Mouse (Mus musculus): ENCODE results near the gene Olfr373. TPM values are rescaled to one million over a fixed set of nuclear protein-coding genes. Genes with fewer than 3 reads are reported as not detected.
"Not testable (repeated sequence)": the region's sequence is repeated elsewhere in the genome, so short reads cannot be mapped to it uniquely, and the experiment has no call there.

Gene Olfr373
- polyA plus RNA-seq, 1 experiment, result not detected

GRCm38 (mm10) chr8:72105165-72105564, 22.2 kb downstream of the Olfr373 start:
- H3K79me2 ChIP-seq (ENCODE audit: control insufficient read depth, insufficient read depth), result no peaks in the 10 kb centered on the region
- H3K4me3 ChIP-seq (ENCODE audit: insufficient read depth, poor library complexity, severe bottlenecking), result no peak overlapping the region

GRCm38 (mm10) chr8:72106740-72107139, 23.8 kb downstream of the Olfr373 start, which contains the start of gene Olfr374:
Gene Olfr374, plus strand, starts transcription at chr8:72107040.
- no peaks in the 10 kb centered on the region for H3K79me2 ChIP-seq (ENCODE audit: control insufficient read depth, insufficient read depth)
- no peak for TF ChIP-seq MYOG (IDR thresholded peaks at IDR 0.05; ENCODE audit: control insufficient read depth, extremely low read depth, insufficient read length)
- no peak for TF ChIP-seq USF1 (IDR thresholded peaks at IDR 0.05; ENCODE audit: low read depth)
- TF ChIP-seq CEBPB (IDR thresholded peaks at IDR 0.05; ENCODE audit: low read depth), result no peak
- no peaks in the 10 kb centered on the region for H3K79me3 ChIP-seq (ENCODE audit: low read depth)
- H3K27me3 ChIP-seq (ENCODE audit: control insufficient read depth, insufficient read depth, insufficient read length), result peaks cover 11% of the 10 kb centered on the region
- H3K36me3 ChIP-seq (ENCODE audit: control insufficient read depth, insufficient read depth), result no peaks in the 10 kb centered on the region
- no peak within 1 kb of the TSS for H3K4me3 ChIP-seq (ENCODE audit: insufficient read depth, poor library complexity, severe bottlenecking)
- H3ac ChIP-seq (ENCODE audit: control insufficient read depth, insufficient read length, low read depth), result no peak within 1 kb of the TSS

More at GRCm38 (mm10) chr8:72105165-72105564, 22.2 kb downstream of the Olfr373 start:
- H3K79me3 ChIP-seq (ENCODE audit: low read depth), result no peaks in the 10 kb centered on the region
- no peaks in the 10 kb centered on the region for H3K36me3 ChIP-seq (ENCODE audit: control insufficient read depth, insufficient read depth)
- H3K27me3 ChIP-seq (ENCODE audit: control insufficient read depth, insufficient read depth, insufficient read length), result peaks cover 11% of the 10 kb centered on the region
- TF ChIP-seq MYOG (IDR thresholded peaks at IDR 0.05; ENCODE audit: control insufficient read depth, extremely low read depth, insufficient read length) (no peak), FOSL1 (IDR thresholded peaks at IDR 0.05; ENCODE audit: insufficient read depth, low read length, poor library complexity, severe bottlenecking) (no peak), MAX (IDR thresholded peaks at IDR 0.05) (no peak), CTCF (IDR thresholded peaks at IDR 0.05; ENCODE audit: control insufficient read depth, insufficient read depth, insufficient read length) (no peak), MYOD1 (IDR thresholded peaks at IDR 0.05; ENCODE audit: control insufficient read depth, insufficient read length, low read depth) (no peak), USF1 (IDR thresholded peaks at IDR 0.05; ENCODE audit: low read depth) (no peak), CEBPB (IDR thresholded peaks at IDR 0.05; ENCODE audit: low read depth) (no peak)
- H3ac ChIP-seq (ENCODE audit: control insufficient read depth, insufficient read length, low read depth), result no peak overlapping the region

- Histone ChIP-seq H3K4me3 (ENCODE audit: insufficient read depth, poor library complexity, severe bottlenecking) (no peak overlapping the region), H3K27me3 (ENCODE audit: control insufficient read depth, insufficient read depth, insufficient read length) (peaks cover 4% of the 10 kb centered on the region), H3K79me2 (ENCODE audit: control insufficient read depth, insufficient read depth) (no peaks in the 10 kb centered on the region), H3ac (ENCODE audit: control insufficient read depth, insufficient read length, low read depth) (no peak overlapping the region), H3K79me3 (ENCODE audit: low read depth) (no peaks in the 10 kb centered on the region), H3K36me3 (ENCODE audit: control insufficient read depth, insufficient read depth) (no peaks in the 10 kb centered on the region)
- TF ChIP-seq MYOG (IDR thresholded peaks at IDR 0.05; ENCODE audit: control insufficient read depth, extremely low read depth, insufficient read length) (no peak), MYOD1 (IDR thresholded peaks at IDR 0.05; ENCODE audit: control insufficient read depth, insufficient read length, low read depth) (no peak), CEBPB (IDR thresholded peaks at IDR 0.05; ENCODE audit: low read depth) (no peak)
Measured at GRCm38 (mm10) chr8:72110876-72111275, 27.9 kb downstream of the Olfr373 start.

DNA sequence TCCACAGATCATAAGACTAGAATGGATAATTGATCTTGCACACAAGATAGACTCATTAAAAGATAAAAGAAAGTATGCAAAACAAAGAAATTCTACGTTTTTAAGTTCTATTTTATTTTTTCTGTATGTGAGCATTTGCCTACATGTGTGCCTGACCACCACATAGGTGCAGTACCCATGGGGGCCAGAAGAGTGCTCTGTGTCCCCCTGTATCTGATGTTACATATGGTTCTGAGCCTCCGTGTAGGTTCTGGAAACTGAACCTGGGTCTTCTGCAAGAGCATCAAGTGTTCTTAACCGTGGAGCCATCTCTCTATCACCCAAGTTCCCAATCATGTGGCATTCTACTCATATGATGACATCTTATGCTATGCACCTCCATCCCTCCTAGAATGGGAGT, 29.5 kb downstream of the Olfr373 start:
- no peaks in the 10 kb centered on the region for H3K79me3 ChIP-seq (ENCODE audit: low read depth)
- TF ChIP-seq MYOD1 (IDR thresholded peaks at IDR 0.05; ENCODE audit: control insufficient read depth, insufficient read length, low read depth), result no peak
- no peak for TF ChIP-seq FOSL1 (IDR thresholded peaks at IDR 0.05; ENCODE audit: insufficient read depth, low read length, poor library complexity, severe bottlenecking)
- TF ChIP-seq CTCF (IDR thresholded peaks at IDR 0.05; ENCODE audit: control insufficient read depth, insufficient read depth, insufficient read length), result no peak
- H3K27me3 ChIP-seq (ENCODE audit: control insufficient read depth, insufficient read depth, insufficient read length), result no peaks in the 10 kb centered on the region
- no peaks in the 10 kb centered on the region for H3K79me2 ChIP-seq (ENCODE audit: control insufficient read depth, insufficient read depth)
- no peaks in the 10 kb centered on the region for H3K36me3 ChIP-seq (ENCODE audit: control insufficient read depth, insufficient read depth)
- no peak overlapping the region for H3ac ChIP-seq (ENCODE audit: control insufficient read depth, insufficient read length, low read depth)
- no peak overlapping the region for H3K4me3 ChIP-seq (ENCODE audit: insufficient read depth, poor library complexity, severe bottlenecking)

GRCm38 (mm10) chr8:72115202-72115601, 32.2 kb downstream of the Olfr373 start:
- Histone ChIP-seq H3K79me2 (ENCODE audit: control insufficient read depth, insufficient read depth) (no peaks in the 10 kb centered on the region), H3K79me3 (ENCODE audit: low read depth) (no peaks in the 10 kb centered on the region), H3K36me3 (ENCODE audit: control insufficient read depth, insufficient read depth) (no peaks in the 10 kb centered on the region), H3K27me3 (ENCODE audit: control insufficient read depth, insufficient read depth, insufficient read length) (no peaks in the 10 kb centered on the region), H3K4me3 (ENCODE audit: insufficient read depth, poor library complexity, severe bottlenecking) (no peak overlapping the region), H3ac (ENCODE audit: control insufficient read depth, insufficient read length, low read depth) (no peak overlapping the region)
- TF ChIP-seq MYOD1 (IDR thresholded peaks at IDR 0.05; ENCODE audit: control insufficient read depth, insufficient read length, low read depth) (no peak), MYOG (IDR thresholded peaks at IDR 0.05; ENCODE audit: control insufficient read depth, extremely low read depth, insufficient read length) (no peak), USF1 (IDR thresholded peaks at IDR 0.05; ENCODE audit: low read depth) (no peak), FOSL1 (IDR thresholded peaks at IDR 0.05; ENCODE audit: insufficient read depth, low read length, poor library complexity, severe bottlenecking) (no peak), CTCF (IDR thresholded peaks at IDR 0.05; ENCODE audit: control insufficient read depth, insufficient read depth, insufficient read length) (no peak), CEBPB (IDR thresholded peaks at IDR 0.05; ENCODE audit: low read depth) (no peak), MAX (IDR thresholded peaks at IDR 0.05) (no peak)

GRCm38 (mm10) chr8:72118616-72119015, 35.6 kb downstream of the Olfr373 start:
- Histone ChIP-seq H3ac (ENCODE audit: control insufficient read depth, insufficient read length, low read depth) (no peak overlapping the region), H3K4me3 (ENCODE audit: insufficient read depth, poor library complexity, severe bottlenecking) (no peak overlapping the region), H3K79me3 (ENCODE audit: low read depth) (no peaks in the 10 kb centered on the region), H3K79me2 (ENCODE audit: control insufficient read depth, insufficient read depth) (no peaks in the 10 kb centered on the region), H3K27me3 (ENCODE audit: control insufficient read depth, insufficient read depth, insufficient read length) (no peaks in the 10 kb centered on the region), H3K36me3 (ENCODE audit: control insufficient read depth, insufficient read depth) (no peaks in the 10 kb centered on the region)
- TF ChIP-seq CTCF (IDR thresholded peaks at IDR 0.05; ENCODE audit: control insufficient read depth, insufficient read depth, insufficient read length) (no peak), CEBPB (IDR thresholded peaks at IDR 0.05; ENCODE audit: low read depth) (no peak), USF1 (IDR thresholded peaks at IDR 0.05; ENCODE audit: low read depth) (no peak), MYOD1 (IDR thresholded peaks at IDR 0.05; ENCODE audit: control insufficient read depth, insufficient read length, low read depth) (no peak), MAX (IDR thresholded peaks at IDR 0.05) (no peak), FOSL1 (IDR thresholded peaks at IDR 0.05; ENCODE audit: insufficient read depth, low read length, poor library complexity, severe bottlenecking) (no peak), MYOG (IDR thresholded peaks at IDR 0.05; ENCODE audit: control insufficient read depth, extremely low read depth, insufficient read length) (no peak)

GRCm38 (mm10) chr8:72121486-72121885, 38.5 kb downstream of the Olfr373 start:
- H3K79me3 ChIP-seq (ENCODE audit: low read depth); H3K79me2 ChIP-seq (ENCODE audit: control insufficient read depth, insufficient read depth); H3K27me3 ChIP-seq (ENCODE audit: control insufficient read depth, insufficient read depth, insufficient read length); H3ac ChIP-seq (ENCODE audit: control insufficient read depth, insufficient read length, low read depth); H3K36me3 ChIP-seq (ENCODE audit: control insufficient read depth, insufficient read depth); H3K4me3 ChIP-seq (ENCODE audit: insufficient read depth, poor library complexity, severe bottlenecking): not testable (repeated sequence)

Measured in C2C12 (cell line).